Mouse (Mus musculus) CH12.LX (cell line): ENCODE measurements around the gene St6gal1. TPM values are rescaled to one million over a fixed set of nuclear protein-coding genes. Genes with fewer than 3 reads are reported as not detected.

ENCODE experiments used
- DNase-seq: peaks from one replicate; pipeline ENCODE4 v3.0.0-alpha.2; 2013; ENCODE audit errors: extremely low read depth
- H3K27ac ChIP-seq: 2 replicates; pipeline ENCODE4 v1.5.1; 2012; ENCODE audit warnings: low read depth, mild to moderate bottlenecking, control low read depth, moderate library complexity; ENCODE audit not compliant: insufficient read depth
- H3K27me3 ChIP-seq: replicated peaks from 2 replicates; pipeline ENCODE3; 2012; ENCODE audit warnings: inconsistent platforms
- H3K36me3 ChIP-seq, 2 experiments: replicated peaks in 1 of 2; 2 replicates each; pipeline versions ENCODE3 to v1.6.1; 2012; ENCODE audit warnings: inconsistent platforms in 1 of 2, low read length in 1 of 2, mild to moderate bottlenecking in 1 of 2, mixed read lengths in 1 of 2, moderate library complexity in 1 of 2; ENCODE audit not compliant: control insufficient read depth in 1 of 2, insufficient read depth in 1 of 2
- H3K4me1 ChIP-seq, 2 experiments: 2 replicates each; pipeline ENCODE4 v1.6.1; 2012; ENCODE audit warnings: inconsistent platforms in 1 of 2, moderate library complexity in 1 of 2; ENCODE audit not compliant: insufficient read depth in 2 of 2, control insufficient read depth in 1 of 2
- H3K4me2 ChIP-seq: 2 replicates; pipeline ENCODE4 v1.6.1; 2012; ENCODE audit warnings: low read depth, mild to moderate bottlenecking, control low read depth; ENCODE audit not compliant: poor library complexity, insufficient read depth, severe bottlenecking
- H3K4me3 ChIP-seq, 3 experiments: fragments of 150-350 bp in 1 of 3; sonication (generic) in 1 of 3; replicated peaks in 1 of 3; 2 replicates each; pipeline versions ENCODE3 to v1.5.1; 2011 to 2012; ENCODE audit warnings: low read depth in 2 of 3, low read length in 2 of 3, mild to moderate bottlenecking in 2 of 3, moderate library complexity in 2 of 3, control low read depth in 1 of 3, improper control_type of control experiment in 1 of 3, inconsistent platforms in 1 of 3, mixed read lengths in 1 of 3; ENCODE audit not compliant: poor library complexity in 1 of 3
- H3K79me2 ChIP-seq: replicated peaks from 2 replicates; pipeline ENCODE4 v1.6.1; 2012; ENCODE audit warnings: mild to moderate bottlenecking, moderate library complexity; ENCODE audit not compliant: control insufficient read depth, poor library complexity, insufficient read depth, severe bottlenecking; ENCODE audit errors: extremely low read depth
- H3K9ac ChIP-seq: 2 replicates; pipeline ENCODE4 v1.6.1; 2012; ENCODE audit warnings: low read depth, mild to moderate bottlenecking, control low read depth, moderate library complexity; ENCODE audit not compliant: insufficient read depth
- H3K9me3 ChIP-seq: replicated peaks from 2 replicates; pipeline ENCODE3; 2012; ENCODE audit warnings: low read length, inconsistent platforms, mixed read lengths
- CHD1 ChIP-seq: IDR thresholded peaks from 2 replicates; pipeline ENCODE4 v1.6.1; 2012; ENCODE audit warnings: low read depth, low read length, improper control_type of control experiment, inconsistent platforms
- CHD2 ChIP-seq: IDR thresholded peaks from 2 replicates; pipeline ENCODE4 v1.6.1; 2011; ENCODE audit warnings: low read length, improper control_type of control experiment
- E2F4 ChIP-seq: IDR thresholded peaks from 2 replicates; pipeline ENCODE4 v1.6.1; 2011; ENCODE audit warnings: low read depth, low read length, improper control_type of control experiment; ENCODE audit not compliant: insufficient replicate concordance
- EP300 ChIP-seq: IDR thresholded peaks from 2 replicates; pipeline ENCODE4 v1.6.1; 2011; ENCODE audit warnings: low read length, improper control_type of control experiment
- ETS1 ChIP-seq: conservative IDR thresholded peaks from 2 replicates; pipeline ENCODE4 v1.6.1; 2012; ENCODE audit warnings: low read depth, mild to moderate bottlenecking, inconsistent platforms, low read length, improper control_type of control experiment, moderate library complexity
- HCFC1 ChIP-seq: IDR thresholded peaks from 2 replicates; pipeline ENCODE4 v1.6.1; 2012; ENCODE audit warnings: low read depth, mild to moderate bottlenecking, inconsistent platforms, low read length, improper control_type of control experiment
- IRF4 ChIP-seq: IDR thresholded peaks from 2 replicates; pipeline ENCODE4 v1.6.1; 2014; ENCODE audit warnings: low read depth, mild to moderate bottlenecking, inconsistent platforms, low read length, improper control_type of control experiment
- JUN ChIP-seq: IDR thresholded peaks from 2 replicates; pipeline ENCODE4 v1.6.1; 2011; ENCODE audit warnings: low read depth, mild to moderate bottlenecking, low read length, improper control_type of control experiment, moderate library complexity; ENCODE audit not compliant: insufficient read depth
- JUND ChIP-seq: conservative IDR thresholded peaks from 2 replicates; pipeline ENCODE4 v1.6.1; 2011; ENCODE audit warnings: low read depth, low read length, improper control_type of control experiment
- MAFK ChIP-seq: IDR thresholded peaks from 2 replicates; pipeline ENCODE4 v1.6.1; 2011; ENCODE audit warnings: low read length, improper control_type of control experiment; ENCODE audit not compliant: insufficient replicate concordance
- MEF2A ChIP-seq: IDR thresholded peaks from 2 replicates; pipeline ENCODE4 v1.6.1; 2014; ENCODE audit warnings: low read depth, mild to moderate bottlenecking, inconsistent platforms, low read length, improper control_type of control experiment, borderline replicate concordance
- MXI1 ChIP-seq: IDR thresholded peaks from 2 replicates; pipeline ENCODE4 v1.6.1; 2011; ENCODE audit warnings: mild to moderate bottlenecking, low read depth, low read length, improper control_type of control experiment
- PAX5 ChIP-seq: IDR thresholded peaks from 2 replicates; pipeline ENCODE4 v1.6.1; 2012; ENCODE audit warnings: low read length, inconsistent platforms, mixed read lengths
- POLR2A ChIP-seq: IDR thresholded peaks from 2 replicates; pipeline ENCODE4 v1.6.1; 2011; ENCODE audit warnings: low read depth, mild to moderate bottlenecking, improper control_type of control experiment, low read length
- POLR2AphosphoS2 ChIP-seq: IDR thresholded peaks from 2 replicates; pipeline ENCODE4 v1.6.1; 2011; ENCODE audit warnings: low read depth, low read length, improper control_type of control experiment
- RCOR1 ChIP-seq: conservative IDR thresholded peaks from 2 replicates; pipeline ENCODE4 v1.6.1; 2012; ENCODE audit warnings: low read depth, mild to moderate bottlenecking, inconsistent platforms, low read length, improper control_type of control experiment
- SIN3A ChIP-seq: IDR thresholded peaks from 2 replicates; pipeline ENCODE4 v1.6.1; 2012; ENCODE audit warnings: low read length, improper control_type of control experiment, inconsistent platforms
- SMC3 ChIP-seq: IDR thresholded peaks from 2 replicates; pipeline ENCODE4 v1.6.1; 2011; ENCODE audit warnings: low read depth, low read length, improper control_type of control experiment
- TBP ChIP-seq: conservative IDR thresholded peaks from 2 replicates; pipeline ENCODE4 v1.6.1; 2011; ENCODE audit warnings: low read depth, low read length, improper control_type of control experiment
- TCF12 ChIP-seq: IDR thresholded peaks from 2 replicates; pipeline ENCODE4 v1.6.1; 2014; ENCODE audit warnings: low read depth, mild to moderate bottlenecking, inconsistent platforms, low read length, improper control_type of control experiment
- UBTF ChIP-seq: IDR thresholded peaks from 2 replicates; pipeline ENCODE4 v1.6.1; 2012; ENCODE audit warnings: low read depth, mild to moderate bottlenecking, inconsistent platforms, low read length, improper control_type of control experiment, moderate library complexity
- USF1 ChIP-seq: IDR thresholded peaks from 2 replicates; pipeline ENCODE4 v1.6.1; 2014; ENCODE audit warnings: low read depth, mild to moderate bottlenecking, inconsistent platforms, low read length, improper control_type of control experiment
- USF2 ChIP-seq: conservative IDR thresholded peaks from 2 replicates; pipeline ENCODE4 v1.6.1; 2011; ENCODE audit warnings: low read depth, low read length, improper control_type of control experiment
- ZNF384 ChIP-seq: IDR thresholded peaks from 2 replicates; pipeline ENCODE4 v1.6.1; 2012; ENCODE audit warnings: low read depth, low read length, improper control_type of control experiment, inconsistent platforms
- dilution Hi-C: fragments of 300-500 bp; cut with MboI; formaldehyde crosslinking; loops from 2 replicates; pipeline ENCODE4 v1.14.3; 2020; ENCODE audit warnings: low sequenced_read_pairs; ENCODE audit not compliant: extremely low pct_unique_long_range_greater_than_20kb, extremely low pct_ligation_motif_present
- in situ Hi-C: fragments of 300-500 bp; cut with MboI; formaldehyde crosslinking; loops from 3 replicates; pipeline ENCODE4 v1.14.3; 2019; ENCODE audit warnings: low sequenced_read_pairs, low pct_ligation_motif_present, low pct_unique_long_range_greater_than_20kb, mixed read lengths
- polyA plus RNA-seq: library from polyadenylated mRNA; unstranded; fragments of >175 nt; gene quantifications from 2 replicates; pipeline ENCODE4 v1.2.1, GENCODE M21; 2012; ENCODE audit warnings: low read depth; ENCODE audit not compliant: insufficient read length
- total RNA-seq, 2 experiments: library from RNA; depleted of rRNA; stranded (reverse); fragments of 300-350 nt in 1 of 2; fragments of >200 nt in 1 of 2; gene quantifications; 2 replicates each; pipeline ENCODE4 v1.2.3; 2012 to 2014

The St6gal1 gene
- total and polyA plus RNA-seq, 3 experiments, result 64.5 to 168 (median 67.8) TPM

DNA sequence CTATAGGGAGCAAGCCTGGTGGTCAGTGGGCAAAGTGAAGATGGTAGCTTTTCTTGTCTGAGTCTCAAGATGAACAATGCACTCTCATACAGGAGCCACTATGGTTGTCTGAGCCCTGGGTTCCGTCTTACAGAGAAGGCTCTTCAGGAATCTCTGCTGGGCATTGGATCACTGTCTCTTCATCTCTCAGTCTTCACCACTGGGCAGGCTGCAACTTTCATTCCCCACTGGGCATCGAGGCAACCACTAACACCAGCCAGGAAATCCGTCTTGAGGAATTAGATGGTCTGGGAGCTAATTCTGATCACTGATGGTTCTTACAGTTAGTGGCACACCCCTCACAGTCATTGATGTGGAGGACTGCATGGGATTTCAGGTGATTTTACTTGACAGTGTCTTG lies 73.9 kb downstream of the St6gal1 start:
- no peak overlapping the region for H3K9ac ChIP-seq
- dilution Hi-C loops, result no loop called here
- in situ Hi-C loops, result no loop called here
- peaks cover 3% of the 10 kb centered on the region; the same call in 1 of the 2 replicates for H3K79me2 ChIP-seq
- TF ChIP-seq USF2, result no peak
- no peak for TF ChIP-seq PAX5
- no peak for TF ChIP-seq HCFC1
- TF ChIP-seq SMC3, result no peak
- no peak for TF ChIP-seq RCOR1
- no peak for TF ChIP-seq MXI1
- no peak for TF ChIP-seq UBTF
- no peak for TF ChIP-seq MAFK
- no peak for TF ChIP-seq JUND
- TF ChIP-seq CHD2, result no peak
- no peak for TF ChIP-seq ETS1
- TF ChIP-seq MEF2A, result no peak
- no peak for TF ChIP-seq EP300
- no peak for TF ChIP-seq TBP
- peaks cover 42 to 93% of the 10 kb centered on the region in 2 experiments for H3K4me1 ChIP-seq
- H3K27ac ChIP-seq, result no peak overlapping the region
- H3K4me2 ChIP-seq, result no peak overlapping the region
- H3K36me3 ChIP-seq, result peaks cover 0 to 37% of the 10 kb centered on the region in 2 experiments
- H3K9me3 ChIP-seq, result peaks cover 8% of the 10 kb centered on the region
- DNase-seq, result no peak
- no peaks in the 10 kb centered on the region for H3K27me3 ChIP-seq
- H3K4me3 ChIP-seq, result no peak overlapping the region

DNA sequence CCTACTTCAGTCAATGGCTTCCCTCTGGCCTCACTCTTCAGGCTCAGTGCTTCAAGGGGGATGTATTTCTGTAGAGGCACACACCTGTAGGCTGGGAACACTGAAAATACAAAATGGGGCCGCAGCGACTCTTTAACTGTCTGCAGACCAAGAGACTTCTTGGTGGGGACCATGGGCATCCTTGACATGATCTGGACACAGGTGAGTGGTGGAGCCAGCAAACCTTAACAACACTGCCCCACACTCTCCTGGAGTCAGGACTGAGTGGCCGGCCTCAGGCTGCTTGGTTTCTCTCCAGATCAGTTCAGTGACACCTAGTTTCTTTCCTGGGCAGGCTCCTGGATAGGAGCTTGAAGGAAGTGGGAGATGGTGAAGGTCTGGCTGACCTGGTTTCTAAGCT lies 74.4 kb downstream of the St6gal1 start:
- Histone ChIP-seq H3K79me2 (no peaks in the 10 kb centered on the region; the same call in 1 of the 2 replicates), H3K4me2 (no peak overlapping the region), H3K4me3 (no peak overlapping the region), H3K36me3 (peaks cover 0 to 40% of the 10 kb centered on the region in 2 experiments), H3K27me3 (no peaks in the 10 kb centered on the region), H3K9me3 (peaks cover 8% of the 10 kb centered on the region), H3K4me1 (peaks cover 46 to 93% of the 10 kb centered on the region in 2 experiments), H3K9ac (no peak overlapping the region), H3K27ac (no peak overlapping the region)
- no peak for TF ChIP-seq POLR2AphosphoS2
- TF ChIP-seq ZNF384, result no peak
- no peak for TF ChIP-seq SIN3A
- no peak for TF ChIP-seq JUND
- TF ChIP-seq TCF12, result no peak
- TF ChIP-seq ETS1, result no peak
- TF ChIP-seq CHD1, result no peak
- TF ChIP-seq MAFK, result no peak
- no peak for TF ChIP-seq E2F4
- no peak for TF ChIP-seq USF1
- TF ChIP-seq IRF4, result no peak
- TF ChIP-seq CHD2, result no peak
- TF ChIP-seq SMC3, result no peak
- TF ChIP-seq JUN, result no peak
- TF ChIP-seq POLR2A, result no peak
- TF ChIP-seq MEF2A, result no peak
- no peak for DNase-seq
- dilution Hi-C loops (no loop called here), in situ Hi-C loops (no loop called here)
